Mouse (Mus musculus) lung, postnatal 0 days (tissue): ENCODE measurements at regions not wholly inside any gene's neighbourhood (a gene's known extent, or its start where the extent isn't known, plus 50 kb on each side); places are given as distances from the start of the nearest gene placed in this dataset.

Experiments
- CTCF ChIP-seq: IDR thresholded peaks from 2 replicates; pipeline ENCODE4 v1.5.1; 2016; ENCODE audit warnings: antibody characterized with exemption, mild to moderate bottlenecking
- EP300 ChIP-seq: IDR thresholded peaks from 2 replicates; pipeline ENCODE4 v1.6.1; 2016; ENCODE audit warnings: antibody characterized with exemption, mild to moderate bottlenecking, control low read depth

DNA sequence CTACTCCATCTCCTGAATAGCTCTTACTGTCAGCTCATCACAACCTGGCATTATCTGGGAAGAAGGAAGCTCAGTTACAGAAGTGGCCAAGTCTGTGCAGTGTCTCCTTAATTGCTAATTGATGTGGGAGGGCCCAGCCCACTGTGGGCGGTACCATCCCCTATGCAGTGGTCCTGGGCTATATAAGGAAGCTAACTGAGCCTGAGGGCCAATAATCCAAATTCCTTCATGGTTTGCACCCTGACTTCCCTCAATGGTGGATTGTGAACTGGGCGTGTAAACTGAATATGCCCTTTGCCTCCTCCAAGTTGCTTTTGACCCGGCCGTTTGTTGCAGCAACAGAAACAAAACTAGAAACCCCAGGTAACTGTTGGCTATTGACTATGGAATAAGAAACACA lies 57.8 kb upstream of the Pmfbp1 start:
- TF ChIP-seq CTCF (no peak), EP300 (no peak)
